Mouse (Mus musculus) kidney, adult 10 weeks (tissue): ENCODE results near the gene Olfr1404. TPM values are rescaled to one million over a fixed set of nuclear protein-coding genes. Genes with fewer than 3 reads are reported as not detected.

Experiments used
- polyA plus RNA-seq: library from polyadenylated mRNA; stranded (reverse); fragments of 350-450 nt; fragmentation: Illumina TruSeq; extraction: RNeasy Lipid Tissue Mini Kit (QIAGEN cat#74804); gene quantifications from one replicate; pipeline ENCODE4 v1.2.3, GENCODE M21; 2014; ENCODE audit warnings: low read depth, low replicate concordance

The Olfr1404 gene
- polyA plus RNA-seq, result not detected

DNA sequence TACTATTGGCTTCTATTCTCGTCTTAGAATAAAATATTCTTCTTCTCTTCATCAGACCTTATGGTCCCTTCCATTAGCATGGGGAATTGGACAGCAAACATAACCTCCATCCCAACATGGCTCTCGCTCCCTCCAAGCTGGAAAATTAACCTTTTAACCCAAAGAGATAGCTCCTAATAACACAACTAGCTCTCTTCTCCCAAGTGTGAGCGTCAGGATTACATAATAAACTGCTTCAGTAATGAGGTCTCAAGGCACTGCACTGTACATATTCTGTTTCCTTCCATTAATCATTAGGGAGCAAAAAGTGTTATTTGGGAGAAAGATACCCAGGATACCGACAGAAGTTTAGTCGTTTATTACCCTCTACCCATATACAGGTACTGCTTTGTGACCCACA lies at the start of gene Olfr1404:
Gene Olfr1404, plus strand, starts transcription at position 301 of the 400 bp plus-strand sequence.

DNA sequence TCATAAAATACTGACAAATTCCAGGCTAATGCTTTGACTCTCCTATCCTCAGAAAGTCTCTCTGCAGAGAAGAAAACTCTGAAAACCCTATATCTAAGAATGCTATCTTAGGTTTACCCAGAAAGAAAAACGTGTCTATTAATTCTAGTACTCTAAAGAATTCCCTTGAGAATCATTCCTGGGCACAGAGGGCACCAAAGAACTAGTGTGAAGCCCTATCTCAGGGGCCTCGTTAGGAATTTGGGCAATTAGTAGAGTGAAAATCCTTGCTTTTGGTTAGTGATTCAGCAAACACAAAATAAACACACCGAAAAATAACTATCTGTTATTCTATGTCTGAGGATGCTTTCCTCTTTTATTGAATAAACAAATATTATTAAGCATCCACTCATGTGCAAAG lies 21.7 kb upstream of the Olfr1404 start, which contains the start of gene Olfr1406:
Gene Olfr1406, minus strand, starts transcription at position 101 of the 400 bp plus-strand sequence.

DNA sequence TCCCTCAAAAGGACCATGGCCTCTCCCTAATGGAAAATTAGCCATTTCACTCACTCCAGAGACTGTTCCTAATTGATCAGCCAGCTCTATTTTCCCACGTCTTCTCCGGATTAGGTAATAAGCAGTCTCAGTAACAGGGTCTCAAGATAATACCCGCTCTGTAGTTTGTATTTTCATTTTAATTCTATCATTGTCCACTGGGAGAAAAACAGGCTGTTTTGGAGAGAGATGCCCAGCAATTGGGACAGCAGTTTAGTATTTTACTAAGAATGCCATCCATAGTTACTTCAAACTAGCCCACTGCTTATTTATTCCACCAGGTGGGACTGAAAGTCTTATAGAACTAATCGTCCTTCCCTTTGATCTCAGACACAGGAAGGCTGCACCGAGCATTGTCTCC lies 14.7 kb upstream of the Olfr1404 start, which contains the start of gene Olfr218:
Gene Olfr218, plus strand, starts transcription at position 301 of the 400 bp plus-strand sequence.

DNA sequence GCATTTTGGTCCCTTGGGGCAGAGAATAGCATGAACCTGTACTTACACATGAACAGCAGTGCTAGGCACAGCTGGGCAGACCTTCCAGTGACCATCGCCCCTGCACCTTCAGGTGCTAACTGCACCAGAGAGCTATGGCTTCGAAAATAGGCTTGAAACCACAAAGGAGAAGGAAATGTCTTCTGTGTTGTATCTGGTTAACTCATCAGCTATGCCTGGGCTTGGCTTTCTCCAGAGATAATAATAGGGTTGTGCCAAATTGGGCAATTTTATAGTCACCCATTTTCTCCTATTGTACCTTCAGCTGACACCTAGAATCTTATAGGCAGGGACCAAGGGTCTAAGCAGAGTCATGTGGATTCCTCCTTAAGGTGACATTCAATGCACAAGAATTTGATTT lies 14.9 kb downstream of the Olfr1404 start, which contains the start of gene Fcer1a:
Gene Fcer1a, minus strand, starts transcription at position 134 of the 400 bp plus-strand sequence.

DNA sequence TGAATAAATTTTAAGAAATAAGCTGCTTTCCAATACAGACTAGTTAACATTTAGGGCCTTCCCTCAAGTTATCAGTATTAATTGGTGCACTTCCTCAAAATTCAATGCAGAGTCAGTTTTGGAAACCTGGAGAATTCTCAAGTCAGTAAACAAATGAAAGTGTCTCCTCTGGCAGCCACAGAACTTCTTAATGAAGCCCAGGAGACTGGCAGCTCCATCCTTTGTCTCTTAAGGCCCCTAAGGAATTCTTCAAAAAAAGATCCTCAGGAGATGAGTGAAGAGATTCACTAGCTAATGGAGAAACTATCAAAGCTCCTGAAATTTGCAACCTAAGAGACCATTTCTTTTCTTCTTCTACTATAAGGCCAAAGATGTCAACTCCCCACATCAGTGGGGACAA lies 53.5 kb downstream of the Olfr1404 start, which contains the start of gene Olfr418:
Gene Olfr418, plus strand, starts transcription at position 301 of the 400 bp plus-strand sequence.

Other genes with a start within 250 kb of the Olfr1404 start
- not detected for gene Olfr1408, start 75.0 kb upstream of the Olfr1404 start, polyA plus RNA-seq
- gene Olfr1406, start 21.8 kb upstream of the Olfr1404 start, polyA plus RNA-seq, result not detected
- gene Olfr218, start 14.6 kb upstream of the Olfr1404 start, polyA plus RNA-seq, result not detected
- not detected for gene Fcer1a, start 14.8 kb downstream of the Olfr1404 start, polyA plus RNA-seq
- not detected for gene Olfr418, start 53.6 kb downstream of the Olfr1404 start, polyA plus RNA-seq
- gene Mptx2, start 65.4 kb downstream of the Olfr1404 start, polyA plus RNA-seq, result not detected
- not detected for gene Ackr1, start 121.4 kb downstream of the Olfr1404 start, polyA plus RNA-seq
- 0.89 TPM for gene Aim2, start 138.5 kb downstream of the Olfr1404 start, polyA plus RNA-seq
- 0.16 TPM for gene Cadm3, start 155.3 kb downstream of the Olfr1404 start, polyA plus RNA-seq